Mouse (Mus musculus) megakaryocyte, embryonic 14.5 days (primary cell): ENCODE measurements around the gene Fam187b. TPM values are rescaled to one million over a fixed set of nuclear protein-coding genes. Genes with fewer than 3 reads are reported as not detected.

Experiments used
- H3K27me3 ChIP-seq: replicated peaks from 2 replicates; pipeline ENCODE3; 2012; ENCODE audit warnings: inconsistent platforms
- H3K36me3 ChIP-seq: replicated peaks from 2 replicates; pipeline ENCODE3; 2012; ENCODE audit warnings: low read length, inconsistent platforms, mixed read lengths
- H3K4me1 ChIP-seq: 2 replicates; pipeline ENCODE4 v1.6.1; 2012; ENCODE audit warnings: inconsistent platforms
- H3K4me3 ChIP-seq: replicated peaks from 2 replicates; pipeline ENCODE3; 2012; ENCODE audit warnings: moderate library complexity, mild to moderate bottlenecking, inconsistent platforms
- H3K9me3 ChIP-seq: 2 replicates; pipeline ENCODE4 v1.6.1; 2012; ENCODE audit warnings: inconsistent platforms
- FLI1 ChIP-seq: IDR thresholded peaks from 2 replicates; pipeline ENCODE4 v1.6.1; 2012; ENCODE audit warnings: low read length, inconsistent platforms, mixed read lengths
- GATA1 ChIP-seq: IDR thresholded peaks from 3 replicates; pipeline ENCODE4 v1.6.1; 2012; ENCODE audit warnings: mixed read lengths, low read length, inconsistent platforms, borderline replicate concordance
- polyA plus RNA-seq: library from polyadenylated mRNA; stranded (reverse); fragments of >175 nt; gene quantifications from 2 replicates; pipeline ENCODE4 v1.2.3, GENCODE M21; 2012; ENCODE audit warnings: low replicate concordance; ENCODE audit not compliant: insufficient read depth

Gene Fam187b
- polyA plus RNA-seq, 1 experiment = not detected

GRCm38 (mm10) chr7:30958866-30959487 lies 14.6 kb upstream of the Fam187b start:
- Histone ChIP-seq H3K4me1 (peaks cover 68% of the 10 kb centered on the region), H3K9me3 (no peaks in the 10 kb centered on the region), H3K36me3 (peaks cover 35% of the 10 kb centered on the region), H3K4me3 (peak overlapping the region; percentile 98), H3K27me3 (no peaks in the 10 kb centered on the region)
- TF ChIP-seq GATA1 (no peak), FLI1 (no peak)

GRCm38 (mm10) chr7:30959786-30960349 lies 13.7 kb upstream of the Fam187b start:
- Histone ChIP-seq H3K9me3 (no peaks in the 10 kb centered on the region), H3K4me1 (peaks cover 60% of the 10 kb centered on the region), H3K36me3 (peaks cover 26% of the 10 kb centered on the region), H3K27me3 (no peaks in the 10 kb centered on the region), H3K4me3 (no peak overlapping the region)
- TF ChIP-seq GATA1 = no peak
- no peak for TF ChIP-seq FLI1

GRCm38 (mm10) chr7:30962862-30963261 lies 10.7 kb upstream of the Fam187b start:
- Histone ChIP-seq H3K27me3 (peaks cover 5% of the 10 kb centered on the region), H3K4me1 (peaks cover 61% of the 10 kb centered on the region), H3K9me3 (no peaks in the 10 kb centered on the region), H3K36me3 (peaks cover 20% of the 10 kb centered on the region), H3K4me3 (no peak overlapping the region)
- no peak for TF ChIP-seq GATA1

- Histone ChIP-seq H3K4me1 (peaks cover 46% of the 10 kb centered on the region), H3K36me3 (peaks cover 5% of the 10 kb centered on the region), H3K4me3 (no peak overlapping the region), H3K9me3 (no peaks in the 10 kb centered on the region), H3K27me3 (peaks cover 5% of the 10 kb centered on the region)
- no peak for TF ChIP-seq GATA1
- no peak for TF ChIP-seq FLI1
These were observed 9.2 kb upstream of the Fam187b start for GRCm38 (mm10) chr7:30964366-30964765.

- Histone ChIP-seq H3K9me3 (no peaks in the 10 kb centered on the region), H3K4me3 (no peak overlapping the region), H3K27me3 (peaks cover 5% of the 10 kb centered on the region), H3K36me3 (no peaks in the 10 kb centered on the region), H3K4me1 (peaks cover 44% of the 10 kb centered on the region)
- TF ChIP-seq FLI1 = no peak
- TF ChIP-seq GATA1 = no peak
These were observed 7.9 kb upstream of the Fam187b start for GRCm38 (mm10) chr7:30965677-30966076.

- Histone ChIP-seq H3K4me1 (peaks cover 38% of the 10 kb centered on the region), H3K27me3 (peaks cover 8% of the 10 kb centered on the region), H3K4me3 (no peak overlapping the region), H3K36me3 (no peaks in the 10 kb centered on the region), H3K9me3 (no peaks in the 10 kb centered on the region)
- TF ChIP-seq FLI1 (no peak), GATA1 (no peak)
These were observed 6.9 kb upstream of the Fam187b start for GRCm38 (mm10) chr7:30966657-30967056.

GRCm38 (mm10) chr7:30968611-30969010 lies 5.0 kb upstream of the Fam187b start:
- TF ChIP-seq GATA1 (no peak), FLI1 (no peak)
- Histone ChIP-seq H3K4me3 (no peak overlapping the region), H3K27me3 (peaks cover 27% of the 10 kb centered on the region), H3K9me3 (no peaks in the 10 kb centered on the region), H3K4me1 (peaks cover 34% of the 10 kb centered on the region), H3K36me3 (no peaks in the 10 kb centered on the region)

- peaks cover 35% of the 10 kb centered on the region for H3K4me1 ChIP-seq
- no peak for TF ChIP-seq GATA1
- TF ChIP-seq FLI1 = no peak
- H3K4me3 ChIP-seq = no peak overlapping the region
- H3K36me3 ChIP-seq = no peaks in the 10 kb centered on the region
- peaks cover 28% of the 10 kb centered on the region for H3K27me3 ChIP-seq
- H3K9me3 ChIP-seq = no peaks in the 10 kb centered on the region
These were observed 4.4 kb upstream of the Fam187b start for GRCm38 (mm10) chr7:30969174-30969573.

- Histone ChIP-seq H3K36me3 (no peaks in the 10 kb centered on the region), H3K4me3 (peak overlapping the region; percentile 42), H3K9me3 (no peaks in the 10 kb centered on the region), H3K4me1 (peaks cover 23% of the 10 kb centered on the region), H3K27me3 (peaks cover 25% of the 10 kb centered on the region)
- no peak for TF ChIP-seq GATA1
- no peak for TF ChIP-seq FLI1
These were observed 1.7 kb upstream of the Fam187b start for GRCm38 (mm10) chr7:30971901-30972300.

GRCm38 (mm10) chr7:30972426-30973250 lies 952 bp upstream of the Fam187b start:
- no peaks in the 10 kb centered on the region for H3K9me3 ChIP-seq
- H3K27me3 ChIP-seq = peaks cover 23% of the 10 kb centered on the region
- no peaks in the 10 kb centered on the region for H3K36me3 ChIP-seq
- TF ChIP-seq GATA1 (no peak), FLI1 (no peak)
- peaks cover 23% of the 10 kb centered on the region for H3K4me1 ChIP-seq
- H3K4me3 ChIP-seq = no peak overlapping the region
